Mouse (Mus musculus) brain, adult 10 weeks (tissue): ENCODE results near the gene Olfr584. TPM values are rescaled to one million over a fixed set of nuclear protein-coding genes. Genes with fewer than 3 reads are reported as not detected.

ENCODE experiments used
- polyA plus RNA-seq: library from polyadenylated mRNA; stranded (reverse); fragments of 350-450 nt; fragmentation: Illumina TruSeq; extraction: RNeasy Lipid Tissue Mini Kit (QIAGEN cat#74804); gene quantifications from one replicate; pipeline ENCODE4 v1.2.3, GENCODE M21; 2015; ENCODE audit warnings: low read depth, low replicate concordance

Olfr584 gene
- not detected for polyA plus RNA-seq

DNA sequence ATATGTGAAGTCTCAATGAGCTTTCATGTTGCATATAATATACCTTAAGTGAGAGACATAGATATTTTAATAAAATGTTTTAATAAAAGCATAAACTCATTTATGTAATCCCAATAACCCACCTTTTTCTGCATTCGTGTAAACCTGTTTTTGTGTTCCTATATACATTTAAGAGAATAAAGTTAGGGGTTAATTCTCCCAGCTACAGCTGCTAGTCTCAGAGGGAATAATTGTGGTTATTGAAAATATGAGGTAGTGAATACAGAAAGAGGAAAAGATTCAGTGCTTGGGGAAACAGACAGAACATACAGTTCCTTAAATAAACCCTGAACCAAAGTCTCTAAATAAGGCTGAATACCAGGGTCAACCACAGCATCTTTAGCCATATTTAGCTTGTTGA, at the start of gene Olfr584:
TSS of gene Olfr584 (plus strand) at position 301 of the 400 bp plus-strand sequence.

DNA sequence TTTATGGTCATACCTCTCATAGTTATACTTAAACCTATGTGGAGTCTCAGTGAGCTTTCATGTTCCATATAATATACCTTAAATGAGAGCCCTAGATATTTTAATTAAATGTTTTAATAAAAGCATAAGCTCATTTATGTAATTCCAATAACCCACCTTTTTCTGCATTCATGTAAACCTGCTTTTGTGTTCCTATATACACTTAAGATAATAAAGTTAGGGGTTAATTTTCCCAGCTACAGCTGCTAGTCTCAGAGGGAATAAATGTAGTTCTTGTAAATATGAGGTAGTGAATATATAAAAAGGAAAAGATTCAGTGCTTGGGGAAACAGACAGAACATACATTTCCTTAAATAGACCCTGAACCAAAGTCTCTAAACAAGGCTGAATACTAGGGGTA, 44.0 kb upstream of the Olfr584 start, which contains the start of gene Olfr582:
TSS of gene Olfr582 (plus strand) at position 301 of the 400 bp plus-strand sequence.

DNA sequence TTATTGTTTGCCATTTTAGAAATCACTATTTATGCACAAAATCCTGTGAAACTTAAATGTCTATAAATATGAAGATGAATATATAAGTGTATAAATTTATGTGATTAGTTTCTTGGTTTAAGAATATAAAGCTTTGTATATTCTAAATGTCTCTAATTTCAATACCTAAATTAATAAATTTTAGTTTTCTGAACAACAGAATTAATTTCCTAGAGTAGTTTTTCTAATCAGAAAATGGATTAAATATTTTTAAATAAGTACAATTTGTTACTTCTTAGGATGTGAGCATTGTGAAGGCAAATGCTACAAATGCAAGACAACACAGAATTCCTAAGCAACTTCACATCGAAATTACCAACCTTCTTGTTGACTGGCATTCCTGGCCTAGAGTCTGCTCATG, 30.7 kb upstream of the Olfr584 start, which contains the start of gene Olfr583:
TSS of gene Olfr583 (plus strand) at position 301 of the 400 bp plus-strand sequence.

DNA sequence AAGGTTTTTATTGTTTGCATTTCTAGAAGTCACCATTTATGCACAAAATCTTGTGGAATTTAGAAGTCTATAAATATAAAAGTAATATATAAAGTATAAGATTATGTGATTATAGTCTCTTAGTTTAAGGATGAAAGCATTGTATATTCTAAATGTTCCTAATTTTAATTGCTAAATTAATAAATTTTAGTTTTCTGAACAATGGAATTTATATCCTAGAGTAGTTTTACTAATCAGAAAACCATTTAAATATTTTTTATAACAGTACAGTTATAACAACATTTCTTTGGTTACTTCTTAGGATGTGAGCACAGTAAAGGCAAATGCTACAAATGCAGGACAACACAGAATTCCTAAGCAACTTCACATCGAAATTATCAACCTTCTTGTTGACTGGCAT, 15.7 kb downstream of the Olfr584 start, which contains the start of gene Olfr585:
TSS of gene Olfr585 (plus strand) at position 301 of the 400 bp plus-strand sequence.

DNA sequence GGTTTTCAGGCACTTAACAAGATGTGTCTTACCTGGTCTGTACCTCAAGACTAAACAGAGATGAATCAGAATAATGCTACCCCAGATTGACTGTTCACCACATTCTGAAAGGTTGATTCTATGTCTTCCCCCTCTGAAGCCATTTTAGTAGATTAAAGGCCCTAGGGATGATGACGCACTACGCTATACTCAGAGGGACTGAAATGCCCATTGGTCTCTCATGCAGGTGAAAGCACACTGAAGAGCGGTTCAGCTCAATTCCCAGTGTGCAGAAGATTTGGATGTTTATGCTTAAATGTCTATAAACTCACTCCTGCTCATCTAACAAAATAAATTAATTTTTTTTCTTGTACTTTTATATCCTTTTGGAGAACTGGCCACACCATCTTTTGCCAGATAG, 43.9 kb downstream of the Olfr584 start, which contains the start of gene Olfr586:
TSS of gene Olfr586 (minus strand) at position 101 of the 400 bp plus-strand sequence.

Other genes starting within 250 kb of the Olfr584 start
- gene Olfr566, start 223.1 kb upstream of the Olfr584 start, polyA plus RNA-seq: not detected
- not detected for gene Olfr568, start 204.8 kb upstream of the Olfr584 start, polyA plus RNA-seq
- not detected for gene Olfr569, start 191.0 kb upstream of the Olfr584 start, polyA plus RNA-seq
- gene Olfr570, start 187.3 kb upstream of the Olfr584 start, polyA plus RNA-seq: not detected
- not detected for gene Olfr571, start 164.3 kb upstream of the Olfr584 start, polyA plus RNA-seq
- not detected for gene Olfr572, start 157.5 kb upstream of the Olfr584 start, polyA plus RNA-seq
- gene Olfr573-ps1, start 139.3 kb upstream of the Olfr584 start, polyA plus RNA-seq: not detected
- gene Olfr574, start 133.4 kb upstream of the Olfr584 start, polyA plus RNA-seq: not detected
- not detected for gene Olfr575, start 123.1 kb upstream of the Olfr584 start, polyA plus RNA-seq
- not detected for gene Olfr576, start 119.2 kb upstream of the Olfr584 start, polyA plus RNA-seq
- not detected for gene Olfr577, start 105.9 kb upstream of the Olfr584 start, polyA plus RNA-seq
- not detected for gene Olfr578, start 92.6 kb upstream of the Olfr584 start, polyA plus RNA-seq
- not detected for gene Olfr582, start 43.9 kb upstream of the Olfr584 start, polyA plus RNA-seq
- not detected for gene Olfr583, start 30.6 kb upstream of the Olfr584 start, polyA plus RNA-seq
- gene Olfr585, start 15.8 kb downstream of the Olfr584 start, polyA plus RNA-seq: not detected
- gene Olfr586, start 43.8 kb downstream of the Olfr584 start, polyA plus RNA-seq: not detected
- not detected for gene Olfr588-ps1, start 59.0 kb downstream of the Olfr584 start, polyA plus RNA-seq
- gene Olfr589, start 74.5 kb downstream of the Olfr584 start, polyA plus RNA-seq: not detected
- gene Olfr591, start 96.5 kb downstream of the Olfr584 start, polyA plus RNA-seq: not detected
- not detected for gene Olfr592, start 102.9 kb downstream of the Olfr584 start, polyA plus RNA-seq
- gene Olfr593, start 130.0 kb downstream of the Olfr584 start, polyA plus RNA-seq: not detected
- not detected for gene Olfr594, start 135.1 kb downstream of the Olfr584 start, polyA plus RNA-seq
- gene Usp17ld, start 170.6 kb downstream of the Olfr584 start, polyA plus RNA-seq: not detected
- gene Olfr596, start 223.8 kb downstream of the Olfr584 start, polyA plus RNA-seq: not detected
- gene Olfr597, start 234.4 kb downstream of the Olfr584 start, polyA plus RNA-seq: not detected
- gene Olfr598, start 241.7 kb downstream of the Olfr584 start, polyA plus RNA-seq: not detected